Mouse (Mus musculus) erythroid progenitor cell, adult 5-6 weeks (primary cell): ENCODE data around the gene Bves. TPM values are rescaled to one million over a fixed set of nuclear protein-coding genes. Genes with fewer than 3 reads are reported as not detected.

Source experiments
- total RNA-seq, 2 experiments: library from RNA; stranded (forward) in 1 of 2; stranded (reverse) in 1 of 2; fragments of 150-400 nt in 1 of 2; fragments of 186-747, 209-891 nt in 1 of 2; gene quantifications; 2 replicates each; pipeline versions ENCODE4 v1.2.3 to v1.2.4; 2015 to 2017; ENCODE audit warnings: low replicate concordance in 2 of 2

Bves gene
- total RNA-seq, 2 experiments from 2014 or later, result not detected

Other genes starting within 250 kb of the Bves start
- not detected in 2 replicates for gene Popdc3, start 157.7 kb upstream of the Bves start, total RNA-seq (2015; ENCODE audit: low replicate concordance)
- not detected in 2 replicates for gene Popdc3, start 157.7 kb upstream of the Bves start, total RNA-seq (2017; ENCODE audit: low replicate concordance)
- gene Lin28b, start 150.6 kb downstream of the Bves start, total RNA-seq (2015; ENCODE audit: low replicate concordance), result not detected in 2 replicates
- not detected in 2 replicates for gene Lin28b, start 150.6 kb downstream of the Bves start, total RNA-seq (2017; ENCODE audit: low replicate concordance)
- 264 and 423 TPM in 2 replicates for gene Hace1, start 242.1 kb downstream of the Bves start, total RNA-seq (2015; ENCODE audit: low replicate concordance)
- 229 and 243 TPM in 2 replicates for gene Hace1, start 242.1 kb downstream of the Bves start, total RNA-seq (2017; ENCODE audit: low replicate concordance)